Mouse (Mus musculus) left cerebral cortex, postnatal 14 days (tissue): ENCODE data around the gene Tomm40l. TPM values are rescaled to one million over a fixed set of nuclear protein-coding genes. Genes with fewer than 3 reads are reported as not detected.

Experiments
- DNase-seq, 2 experiments: peaks; one replicate each; pipeline ENCODE4 v3.0.0; 2021 to 2022; ENCODE audit warnings: low spot score in 2 of 2, mixed read lengths in 1 of 2
- intact Hi-C: fragments of 180-260 bp; cut with DNase I; formaldehyde crosslinking; loops from one replicate; pipeline ENCODE4 v1.15.1; 2025
- total RNA-seq, 2 experiments: library from RNA; stranded (reverse); gene quantifications; 2 replicates each; pipeline ENCODE4 v1.2.3; 2021

The Tomm40l gene
- total RNA-seq, 2 experiments from 2014 or later: 69.6 to 72.1 TPM

DNA sequence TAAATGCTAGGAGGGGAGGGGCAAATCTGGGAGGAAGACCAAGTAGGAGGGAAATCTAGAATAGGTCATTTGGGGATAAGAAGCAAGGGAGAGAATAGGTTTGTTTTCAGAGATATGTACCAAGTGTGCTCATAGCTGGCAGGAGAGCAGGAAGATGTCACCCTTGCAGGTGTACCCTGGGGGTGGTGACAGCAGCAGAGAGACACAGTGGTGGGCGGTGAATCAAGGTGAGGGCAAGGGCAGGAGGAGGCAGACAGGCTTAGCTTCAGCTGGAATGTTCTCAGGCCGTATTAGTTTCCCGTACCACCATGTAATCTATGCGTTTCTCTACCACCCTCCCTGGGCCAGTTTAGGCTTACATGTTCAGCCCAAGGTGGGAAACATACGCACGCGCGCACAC, 49.5 kb downstream of the Tomm40l start:
- DNase-seq: no peak
- intact Hi-C loops: no loop called here

DNA sequence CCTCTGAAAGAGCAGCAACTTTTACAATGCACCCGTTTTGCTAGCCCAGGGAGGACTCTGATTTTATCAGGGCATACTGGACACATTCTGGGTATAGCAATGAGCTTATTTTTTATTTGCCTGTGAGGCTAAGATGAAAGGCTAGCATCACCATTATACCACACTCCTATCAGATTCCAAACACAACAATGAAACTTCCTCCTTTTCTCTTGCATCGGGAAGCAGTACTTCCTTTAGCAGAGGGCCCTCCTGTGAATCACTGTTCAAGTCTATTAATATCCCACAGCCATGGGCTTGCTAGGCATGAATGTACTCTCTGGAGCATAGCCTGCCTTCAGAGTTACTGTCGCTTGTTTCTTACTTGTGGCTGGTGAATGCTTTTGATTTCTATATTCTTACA, 51.2 kb downstream of the Tomm40l start:
- intact Hi-C loops: no loop called here
- no peak for DNase-seq

DNA sequence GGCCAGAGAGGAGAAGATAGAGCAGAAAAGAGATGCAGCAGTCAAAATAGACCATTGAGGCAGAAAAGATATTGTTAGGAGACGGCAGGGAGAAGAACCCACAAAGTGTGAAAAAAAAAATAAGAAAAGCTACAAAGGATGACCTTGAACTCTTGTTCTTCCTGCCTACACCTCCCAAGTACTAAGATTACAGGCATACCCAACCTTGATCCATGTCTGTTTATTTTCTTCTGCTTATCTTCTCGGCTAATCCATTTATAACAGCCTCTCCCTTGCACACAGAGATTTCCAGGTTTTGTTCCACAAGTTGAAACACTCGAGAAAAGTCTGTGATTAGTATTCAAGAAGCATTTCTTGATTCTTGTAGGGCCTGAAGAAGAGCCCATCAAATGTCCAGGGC, 52.4 kb downstream of the Tomm40l start:
- no peak for DNase-seq
- intact Hi-C loops: no loop called here

DNA sequence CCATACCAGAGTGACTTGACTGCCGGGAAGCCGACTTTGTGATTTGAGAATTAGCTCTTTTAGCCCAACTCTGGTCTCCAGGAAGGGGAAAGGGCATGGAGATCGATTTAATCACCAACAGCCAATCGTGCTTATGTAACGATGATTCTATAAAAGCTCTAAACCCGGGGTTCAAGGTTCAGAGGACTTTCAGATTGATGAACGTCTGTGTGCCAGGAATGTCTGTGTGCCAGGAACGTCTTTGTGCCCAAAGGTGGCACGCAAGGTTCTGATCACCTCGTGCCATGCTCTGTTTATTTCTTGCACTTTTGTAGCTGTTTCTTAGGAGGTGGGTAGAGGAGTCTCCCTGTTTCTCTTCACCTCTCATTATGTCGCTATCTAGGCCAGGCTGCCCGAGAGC, 53.4 kb downstream of the Tomm40l start:
- intact Hi-C loops: no loop called here
- DNase-seq: no peak

Other genes with a start within 250 kb of the Tomm40l start
- gene Fcgr2b, start 246.0 kb downstream of the Tomm40l start, total RNA-seq: 1 to 10 TPM; 4.6 to 5.2 TPM
- gene Fcgr4, start 203.6 kb downstream of the Tomm40l start, total RNA-seq: not detected
- gene Fcgr3, start 157.6 kb downstream of the Tomm40l start, total RNA-seq: 10 to 100 TPM; 10.3 to 10.8 TPM
- under 1 TPM; 0.62 to 0.74 TPM for gene Cfap126, start 108.6 kb downstream of the Tomm40l start, total RNA-seq
- gene Sdhc, start 71.9 kb downstream of the Tomm40l start, total RNA-seq: 100 to 1,000 TPM; 211 to 216 TPM
- gene Mpz, start 71.8 kb downstream of the Tomm40l start, total RNA-seq: not detected
- gene Pcp4l1, start 26.2 kb downstream of the Tomm40l start, total RNA-seq: 10 to 100 TPM; 47.4 to 67.2 TPM
- gene Nr1i3, start 8.5 kb downstream of the Tomm40l start, total RNA-seq: not detected
- gene Apoa2, start 2.5 kb upstream of the Tomm40l start, total RNA-seq: 1 to 10 TPM; 1.6 to 4.9 TPM
- 10 to 100 TPM; 11.1 to 16.0 TPM for gene Fcer1g, start 11.9 kb upstream of the Tomm40l start, total RNA-seq
- 10 to 100 TPM; 11.1 to 17.0 TPM for gene Adamts4, start 27.9 kb upstream of the Tomm40l start, total RNA-seq
- 100 to 1,000 TPM; 265 to 285 TPM for gene Ndufs2, start 28.9 kb upstream of the Tomm40l start, total RNA-seq
- gene B4galt3, start 47.8 kb upstream of the Tomm40l start, total RNA-seq: 10 to 100 TPM; 59.8 to 61.3 TPM
- 10 to 100 TPM; 20.5 to 23.9 TPM for gene Ppox, start 58.7 kb upstream of the Tomm40l start, total RNA-seq
- 10 to 100 TPM; 54.1 to 58.0 TPM for gene Usp21, start 65.5 kb upstream of the Tomm40l start, total RNA-seq
- gene Ufc1, start 72.5 kb upstream of the Tomm40l start, total RNA-seq: 100 to 1,000 TPM; 106 to 113 TPM
- 10 to 100 TPM; 35.9 to 38.1 TPM for gene Dedd, start 106.6 kb upstream of the Tomm40l start, total RNA-seq
- 10 to 100 TPM; 41.0 to 44.4 TPM for gene Nit1, start 123.1 kb upstream of the Tomm40l start, total RNA-seq
- 100 to 1,000 TPM in 1 of 2 experiments, 10 to 100 TPM in 1; 99.0 to 109 TPM for gene Pfdn2, start 123.2 kb upstream of the Tomm40l start, total RNA-seq
- gene Klhdc9, start 138.3 kb upstream of the Tomm40l start, total RNA-seq: 1 to 10 TPM; 4.7 to 7.2 TPM
- 1 to 10 TPM; 1.0 to 1.4 TPM for gene Nectin4, start 147.6 kb upstream of the Tomm40l start, total RNA-seq
- gene Arhgap30, start 166.4 kb upstream of the Tomm40l start, total RNA-seq: 1 to 10 TPM; 1.8 to 1.9 TPM
- gene Usf1, start 188.8 kb upstream of the Tomm40l start, total RNA-seq: 100 to 1,000 TPM; 105 to 107 TPM
- 1 to 10 TPM; 1.7 to 3.2 TPM for gene Tstd1, start 196.4 kb upstream of the Tomm40l start, total RNA-seq
- 1 to 10 TPM; 7.4 to 8.3 TPM for gene F11r, start 215.0 kb upstream of the Tomm40l start, total RNA-seq